Mouse (Mus musculus): ENCODE measurements around the gene Ubap1.

Gene Ubap1

DNA sequence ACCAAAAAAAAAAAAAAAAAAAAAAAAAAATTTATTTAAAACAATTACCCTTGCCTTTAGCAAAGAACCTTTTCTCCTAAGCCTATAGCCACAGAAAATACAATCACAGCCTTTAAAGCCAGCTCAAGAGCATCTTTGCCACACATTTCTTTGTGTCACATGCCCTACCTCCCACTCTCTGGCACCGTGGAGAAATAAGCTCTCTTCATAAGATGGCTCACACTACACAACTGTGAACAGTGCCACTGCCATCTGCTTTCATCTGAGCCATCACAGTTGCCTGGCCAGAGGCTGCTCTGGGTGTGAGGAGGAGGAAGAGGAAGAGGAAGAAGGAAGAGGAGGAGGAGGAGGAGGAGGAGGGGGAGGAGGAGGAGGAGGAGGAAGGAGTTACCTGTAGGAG lies 60.5 kb downstream of the Ubap1 start:
- DNase-seq (ENCODE audit: low read depth, low spot score): no peak

DNA sequence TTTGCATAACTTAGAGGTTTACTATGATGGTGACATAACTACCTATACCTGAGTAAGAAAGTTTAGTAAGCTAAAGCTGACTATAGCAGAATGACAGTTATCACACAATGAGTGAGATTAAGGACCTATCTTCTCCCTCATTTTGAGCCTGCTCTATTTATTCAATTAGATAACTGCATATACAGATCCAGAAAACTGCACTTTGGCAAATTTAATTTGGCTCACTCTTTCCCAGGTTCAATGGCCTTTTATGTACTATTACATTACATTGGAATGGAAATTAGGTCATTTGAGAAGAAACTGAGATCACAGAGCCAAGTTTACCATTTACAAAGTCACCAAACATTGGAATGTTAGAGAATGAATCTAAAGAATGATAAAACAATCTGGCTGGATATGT lies 68.2 kb downstream of the Ubap1 start:
- no peak for DNase-seq (ENCODE audit: low read depth, low spot score)

DNA sequence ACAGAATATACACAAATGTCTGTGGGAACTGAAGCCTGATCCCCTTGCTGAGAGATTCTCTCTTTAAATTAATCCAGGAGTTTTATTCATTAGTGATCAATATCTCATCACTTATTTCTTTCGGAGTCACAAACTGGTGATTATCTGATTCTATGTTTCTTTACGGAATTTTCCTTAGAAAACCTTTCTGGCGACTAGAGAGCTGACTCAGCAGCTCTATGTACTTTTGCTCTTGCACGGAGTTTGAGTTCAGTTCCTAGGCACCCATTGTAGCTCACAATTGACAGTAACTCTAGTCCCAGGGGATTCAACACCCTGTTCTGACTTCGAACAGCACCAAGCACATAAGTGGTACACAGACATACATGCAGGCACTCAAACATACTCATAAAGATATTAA lies 90.1 kb downstream of the Ubap1 start:
- no peak for DNase-seq (ENCODE audit: low read depth, low spot score)
